Mouse (Mus musculus) erythroblast, embryonic 14.5 days (primary cell): Measurements from ENCODE around the gene Tas2r138. TPM values are rescaled to one million over a fixed set of nuclear protein-coding genes. Genes with fewer than 3 reads are reported as not detected.

ENCODE experiments used
- H3K27me3 ChIP-seq: 2 replicates; pipeline ENCODE4 v1.6.1; 2012; ENCODE audit warnings: inconsistent platforms; ENCODE audit not compliant: control insufficient read depth
- H3K36me3 ChIP-seq: 2 replicates; pipeline ENCODE4 v1.6.1; 2012; ENCODE audit warnings: mild to moderate bottlenecking, inconsistent platforms; ENCODE audit not compliant: control insufficient read depth
- H3K4me1 ChIP-seq: 2 replicates; pipeline ENCODE4 v1.6.1; 2012; ENCODE audit warnings: inconsistent platforms; ENCODE audit not compliant: control insufficient read depth
- H3K4me3 ChIP-seq: replicated peaks from 2 replicates; pipeline ENCODE3; 2012; ENCODE audit warnings: moderate library complexity, mild to moderate bottlenecking, inconsistent platforms
- H3K9me3 ChIP-seq: 2 replicates; pipeline ENCODE4 v1.6.1; 2012; ENCODE audit warnings: low read length, inconsistent platforms, mixed read lengths; ENCODE audit not compliant: control insufficient read depth
- GATA1 ChIP-seq: IDR thresholded peaks from 2 replicates; pipeline ENCODE4 v1.6.1; 2012; ENCODE audit warnings: low read length, inconsistent platforms, mixed read lengths
- TAL1 ChIP-seq: IDR thresholded peaks from 3 replicates; pipeline ENCODE4 v1.6.1; 2012; ENCODE audit warnings: low read length, inconsistent platforms, mixed read lengths
- polyA plus RNA-seq: library from polyadenylated mRNA; stranded (reverse); fragments of >175 nt; gene quantifications from 2 replicates; pipeline ENCODE4 v1.2.3, GENCODE M21; 2012

The Tas2r138 gene
- polyA plus RNA-seq, 1 experiment = not detected

DNA sequence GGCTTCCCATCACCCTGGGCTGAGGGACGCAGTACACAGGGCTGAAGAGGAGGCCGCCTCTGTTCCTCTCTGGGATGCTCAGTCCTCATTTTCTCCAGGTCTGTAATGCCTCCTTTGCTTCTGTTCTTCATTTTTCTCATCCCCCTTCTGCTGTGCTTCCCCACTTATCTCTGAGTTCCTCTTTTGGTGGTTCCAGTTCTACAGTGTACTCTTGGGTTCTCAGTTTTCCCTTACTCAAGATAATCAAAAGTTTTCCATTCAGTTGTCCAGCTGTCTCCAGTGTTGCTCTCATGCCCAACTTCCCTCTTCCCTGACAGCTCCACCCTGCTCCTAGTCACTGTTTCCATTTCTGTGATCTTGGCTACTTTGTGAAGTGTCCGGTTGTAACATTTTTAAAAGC, 39.5 kb downstream of the Tas2r138 start:
- Histone ChIP-seq H3K36me3 (no peaks in the 10 kb centered on the region), H3K4me1 (no peaks in the 10 kb centered on the region), H3K27me3 (no peaks in the 10 kb centered on the region), H3K9me3 (no peaks in the 10 kb centered on the region), H3K4me3 (no peak overlapping the region)
- TF ChIP-seq GATA1 (no peak), TAL1 (no peak)

DNA sequence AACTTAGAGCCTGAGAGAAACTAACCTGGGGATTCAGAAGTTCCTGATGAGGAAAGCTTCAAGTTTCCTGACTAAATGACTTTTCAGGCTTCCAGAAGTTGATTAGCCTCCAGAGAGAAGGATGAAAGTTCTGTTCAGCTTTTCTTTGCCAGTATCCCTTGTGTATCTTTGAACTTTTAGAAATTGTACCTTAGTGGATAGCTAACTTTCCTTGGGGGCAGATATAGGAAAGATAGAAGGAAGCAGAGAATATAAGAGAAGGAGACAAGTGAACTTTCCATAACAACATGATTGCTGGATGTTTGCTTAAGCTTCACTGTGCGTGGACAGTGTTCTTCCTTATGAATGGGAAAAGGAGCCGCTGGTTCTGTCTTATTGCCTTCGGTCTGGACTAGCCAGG, 43.9 kb downstream of the Tas2r138 start, which contains the start of gene Olfr460:
Gene Olfr460 (plus strand): TSS at position 301 of the 400 bp plus-strand sequence.
- TF ChIP-seq TAL1 (no peak), GATA1 (no peak)
- no peaks in the 10 kb centered on the region for H3K36me3 ChIP-seq
- H3K9me3 ChIP-seq = no peaks in the 10 kb centered on the region
- H3K4me1 ChIP-seq = no peaks in the 10 kb centered on the region
- no peaks in the 10 kb centered on the region for H3K27me3 ChIP-seq
- H3K4me3 ChIP-seq = no peak within 1 kb of the TSS

Other genes starting within 250 kb of the Tas2r138 start
- not detected in 2 replicates for gene E330009J07Rik, start 177.2 kb downstream of the Tas2r138 start, polyA plus RNA-seq
- gene Wee2, start 174.2 kb downstream of the Tas2r138 start, polyA plus RNA-seq = not detected in 2 replicates
- gene Ssbp1, start 142.0 kb downstream of the Tas2r138 start, polyA plus RNA-seq = 0.52 and 0.59 TPM in 2 replicates
- gene Tas2r137, start 122.1 kb downstream of the Tas2r138 start, polyA plus RNA-seq = not detected in 2 replicates
- not detected in 2 replicates for gene Tas2r108, start 119.8 kb downstream of the Tas2r138 start, polyA plus RNA-seq
- not detected in 2 replicates for gene Prss37, start 93.8 kb downstream of the Tas2r138 start, polyA plus RNA-seq
- not detected in 2 replicates for gene Olfr461, start 58.3 kb downstream of the Tas2r138 start, polyA plus RNA-seq
- gene Olfr460, start 43.8 kb downstream of the Tas2r138 start, polyA plus RNA-seq = not detected in 2 replicates
- not detected in 2 replicates for gene Clec5a, start 27.5 kb downstream of the Tas2r138 start, polyA plus RNA-seq
- 0.10 TPM in 1 of 2 replicates, not detected in the other for gene Mgam, start 15.5 kb upstream of the Tas2r138 start, polyA plus RNA-seq